Mouse (Mus musculus): Measurements from ENCODE around the gene Olfr1392. TPM values are rescaled to one million over a fixed set of nuclear protein-coding genes. Genes with fewer than 3 reads are reported as not detected.
A peak's percentile ranks its signal among the peaks of the same experiment; 100 is the strongest.

Gene Olfr1392
- polyA plus RNA-seq, 1 experiment from 2014 or later = not detected

- H3K4me2 ChIP-seq = peak overlapping the region; percentile 66
- WGBS = 26% methylated on average over 12 of the region's 12 CpGs
- no peaks in the 10 kb centered on the region for H3K9me3 ChIP-seq
Measured at GRCm38 (mm10) chr11:49245634-49246415, 39.3 kb upstream of the Olfr1392 start.

GRCm38 (mm10) chr11:49246523-49246922 is 38.6 kb upstream of the Olfr1392 start:
- Histone ChIP-seq H3K4me1 (peaks cover 63% of the 10 kb centered on the region), H3K27me3 (no peaks in the 10 kb centered on the region), H3K27ac (no peak overlapping the region), H3K9ac (no peak overlapping the region), H3K4me3 (no peak overlapping the region), H3K36me3 (no peaks in the 10 kb centered on the region), H3K9me3 (no peaks in the 10 kb centered on the region), H3K4me2 (no peak overlapping the region)
- 82% methylated on average over 4 of the region's 4 CpGs for WGBS
- ATAC-seq (ENCODE audit: borderline replicate concordance, extremely low read depth, low FRiP score, low TSS enrichment) = no peak

More at GRCm38 (mm10) chr11:49245634-49246415, 39.3 kb upstream of the Olfr1392 start:
- Histone ChIP-seq H3K9ac (peak overlapping the region; percentile 11; the same call in 1 of the 2 replicates), H3K4me3 (peak overlapping the region; percentile 57), H3K27me3 (no peaks in the 10 kb centered on the region), H3K4me1 (peaks cover 57% of the 10 kb centered on the region), H3K27ac (peak overlapping the region; percentile 96), H3K36me3 (no peaks in the 10 kb centered on the region)
- ATAC-seq (ENCODE audit: borderline replicate concordance, extremely low read depth, low FRiP score, low TSS enrichment) = no peak

GRCm38 (mm10) chr11:49247255-49247654 is 37.8 kb upstream of the Olfr1392 start:
- 43% methylated on average over 2 of the region's 2 CpGs for WGBS
- no peak overlapping the region for H3K4me3 ChIP-seq
- H3K36me3 ChIP-seq = no peaks in the 10 kb centered on the region
- no peak overlapping the region for H3K4me2 ChIP-seq
- H3K27ac ChIP-seq = peak overlapping the region; percentile 96
- H3K27me3 ChIP-seq = no peaks in the 10 kb centered on the region
- H3K9me3 ChIP-seq = no peaks in the 10 kb centered on the region
- peaks cover 70% of the 10 kb centered on the region for H3K4me1 ChIP-seq
- ATAC-seq (ENCODE audit: borderline replicate concordance, extremely low read depth, low FRiP score, low TSS enrichment) = no peak
- H3K9ac ChIP-seq = no peak overlapping the region

GRCm38 (mm10) chr11:49248226-49248973 is 36.7 kb upstream of the Olfr1392 start:
- WGBS = 37% methylated on average over 6 of the region's 6 CpGs
- ATAC-seq (ENCODE audit: borderline replicate concordance, extremely low read depth, low FRiP score, low TSS enrichment) = no peak
- Histone ChIP-seq H3K4me3 (no peak overlapping the region), H3K4me2 (peak overlapping the region; percentile 74), H3K4me1 (peaks cover 70% of the 10 kb centered on the region), H3K9me3 (no peaks in the 10 kb centered on the region), H3K36me3 (peaks cover 9% of the 10 kb centered on the region; the same call in 1 of the 2 replicates), H3K27ac (peak overlapping the region; percentile 96), H3K27me3 (no peaks in the 10 kb centered on the region), H3K9ac (peak overlapping the region; percentile 9; the same call in 1 of the 2 replicates)

GRCm38 (mm10) chr11:49248974-49249700 is 35.9 kb upstream of the Olfr1392 start:
- Histone ChIP-seq H3K9me3 (no peaks in the 10 kb centered on the region), H3K36me3 (peaks cover 16% of the 10 kb centered on the region; the same call in 1 of the 2 replicates), H3K27me3 (no peaks in the 10 kb centered on the region), H3K4me1 (peaks cover 70% of the 10 kb centered on the region), H3K4me3 (no peak overlapping the region), H3K9ac (0 out of 2 replicates have a peak overlapping the region, but pooled peaks have one; percentile 9), H3K4me2 (peak overlapping the region; percentile 74), H3K27ac (peak overlapping the region; percentile 96)
- WGBS = 62% methylated on average over 6 of the region's 6 CpGs
- ATAC-seq (ENCODE audit: borderline replicate concordance, extremely low read depth, low FRiP score, low TSS enrichment) = no peak

- ATAC-seq (ENCODE audit: borderline replicate concordance, extremely low read depth, low FRiP score, low TSS enrichment) = no peak
- Histone ChIP-seq H3K27ac (peak overlapping the region; percentile 96), H3K4me1 (peaks cover 65% of the 10 kb centered on the region), H3K9me3 (no peaks in the 10 kb centered on the region), H3K9ac (peak overlapping the region; percentile 82), H3K4me2 (peak overlapping the region; percentile 74), H3K27me3 (no peaks in the 10 kb centered on the region), H3K4me3 (peak overlapping the region; percentile 74), H3K36me3 (peaks cover 22% of the 10 kb centered on the region)
- 20% methylated on average over 10 of the region's 10 CpGs for WGBS
Measured at GRCm38 (mm10) chr11:49249811-49250421, 35.2 kb upstream of the Olfr1392 start.

GRCm38 (mm10) chr11:49250422-49251379 is 34.4 kb upstream of the Olfr1392 start:
- H3K4me2 ChIP-seq = peak overlapping the region; percentile 74
- H3K9ac ChIP-seq = peak overlapping the region; percentile 82
- H3K27me3 ChIP-seq = no peaks in the 10 kb centered on the region
- 3% methylated on average over 45 of the region's 45 CpGs for WGBS
- peaks cover 57% of the 10 kb centered on the region for H3K4me1 ChIP-seq
- H3K36me3 ChIP-seq = peaks cover 23% of the 10 kb centered on the region
- peak overlapping the region; percentile 74 for H3K4me3 ChIP-seq
- peak; percentile 97 for ATAC-seq (ENCODE audit: borderline replicate concordance, extremely low read depth, low FRiP score, low TSS enrichment)
- peak overlapping the region; percentile 96 for H3K27ac ChIP-seq
- H3K9me3 ChIP-seq = no peaks in the 10 kb centered on the region

GRCm38 (mm10) chr11:49251380-49251761 is 33.7 kb upstream of the Olfr1392 start:
- ATAC-seq (ENCODE audit: borderline replicate concordance, extremely low read depth, low FRiP score, low TSS enrichment) = no peak
- Histone ChIP-seq H3K4me1 (peaks cover 53% of the 10 kb centered on the region), H3K27ac (0 out of 2 replicates have a peak overlapping the region, but pooled peaks have one; percentile 96), H3K4me2 (peak overlapping the region; percentile 74), H3K36me3 (peaks cover 23% of the 10 kb centered on the region), H3K4me3 (peak overlapping the region; percentile 74), H3K9ac (peak overlapping the region; percentile 82), H3K9me3 (no peaks in the 10 kb centered on the region), H3K27me3 (no peaks in the 10 kb centered on the region)
- WGBS = 50% methylated on average over 7 of the region's 7 CpGs

- Histone ChIP-seq H3K4me2 (peak overlapping the region; percentile 74), H3K27ac (no peak overlapping the region), H3K4me3 (peak overlapping the region; percentile 74; the same call in 1 of the 2 replicates), H3K27me3 (no peaks in the 10 kb centered on the region), H3K9ac (no peak overlapping the region; the same call in 1 of the 2 replicates), H3K4me1 (peaks cover 50% of the 10 kb centered on the region), H3K9me3 (no peaks in the 10 kb centered on the region), H3K36me3 (peaks cover 23% of the 10 kb centered on the region)
- no peak for ATAC-seq (ENCODE audit: borderline replicate concordance, extremely low read depth, low FRiP score, low TSS enrichment)
- 86% methylated on average over 5 of the region's 5 CpGs for WGBS
Measured at GRCm38 (mm10) chr11:49252048-49252447, 33.0 kb upstream of the Olfr1392 start.

- H3K36me3 ChIP-seq = peaks cover 23% of the 10 kb centered on the region
- H3K4me2 ChIP-seq = peak overlapping the region; percentile 8; the same call in 1 of the 2 replicates
- ATAC-seq (ENCODE audit: borderline replicate concordance, extremely low read depth, low FRiP score, low TSS enrichment) = no peak
- H3K4me1 ChIP-seq = peaks cover 40% of the 10 kb centered on the region
- WGBS = 81% methylated on average over 6 of the region's 6 CpGs
- no peaks in the 10 kb centered on the region for H3K27me3 ChIP-seq
- no peak overlapping the region for H3K27ac ChIP-seq
- no peaks in the 10 kb centered on the region for H3K9me3 ChIP-seq
- no peak overlapping the region for H3K9ac ChIP-seq
- H3K4me3 ChIP-seq = no peak overlapping the region
Measured at GRCm38 (mm10) chr11:49253035-49253434, 32.0 kb upstream of the Olfr1392 start.
